Mouse (Mus musculus) neural tube, embryonic 12.5 days (tissue): Measurements from ENCODE around the gene Cacna2d2. TPM values are rescaled to one million over a fixed set of nuclear protein-coding genes. Genes with fewer than 3 reads are reported as not detected.

Experiments
- ATAC-seq: fragments of 200-750 bp; cut with Nextera tagmentation; 2 replicates; pipeline ENCODE4 v1.8.0; 2017; ENCODE audit warnings: low read depth, mild to moderate bottlenecking, moderate TSS enrichment, moderate library complexity; ENCODE audit not compliant: low FRiP score
- H3K27ac ChIP-seq: fragments of 300-500 bp; sonication (generic); 2 replicates; pipeline ENCODE4 v1.5.1; 2016
- H3K27me3 ChIP-seq: fragments of 300-500 bp; sonication (generic); replicated peaks from 2 replicates; pipeline ENCODE4 v1.6.1; 2016; ENCODE audit warnings: mild to moderate bottlenecking
- H3K36me3 ChIP-seq: fragments of 300-500 bp; sonication (generic); 2 replicates; pipeline ENCODE4 v1.6.1; 2016; ENCODE audit warnings: mild to moderate bottlenecking
- H3K4me1 ChIP-seq: fragments of 300-500 bp; sonication (generic); 2 replicates; pipeline ENCODE4 v1.6.1; 2016
- H3K4me2 ChIP-seq: fragments of 300-500 bp; sonication (generic); replicated peaks from 2 replicates; pipeline ENCODE4 v1.6.1; 2016; ENCODE audit warnings: mild to moderate bottlenecking
- H3K4me3 ChIP-seq: fragments of 300-500 bp; sonication (generic); 2 replicates; pipeline ENCODE4 v1.5.1; 2016
- H3K9ac ChIP-seq: fragments of 300-500 bp; sonication (generic); 2 replicates; pipeline ENCODE4 v1.6.1; 2016; ENCODE audit warnings: mild to moderate bottlenecking
- H3K9me3 ChIP-seq: fragments of 300-500 bp; sonication (generic); 2 replicates; pipeline ENCODE4 v1.6.1; 2016; ENCODE audit warnings: mild to moderate bottlenecking
- WGBS: fragments of 180-500 bp; shearing (Covaris S2); methylation state at CpG from one replicate; pipeline ENCODE4 v1.1.7; 2016; 5-methylcytosine and 5-hydroxymethylcytosine counted together
- polyA plus RNA-seq: library from polyadenylated mRNA; unstranded; fragments of >200 nt; fragmentation: Nextera tagmentation; extraction: Ambion mirVana; gene quantifications from 2 replicates; pipeline ENCODE4 v1.2.1, GENCODE M21; 2016

Cacna2d2 gene
- polyA plus RNA-seq, 1 experiment from 2014 or later, result 5.4 TPM

GRCm38 (mm10) chr9:107443324-107443723 is 43.9 kb downstream of the Cacna2d2 start:
- WGBS, result 63% methylated on average over 12 of the region's 12 CpGs
- H3K9ac ChIP-seq, result no peak overlapping the region
- peaks cover 38% of the 10 kb centered on the region for H3K4me1 ChIP-seq
- H3K27me3 ChIP-seq, result no peaks in the 10 kb centered on the region
- no peak for ATAC-seq
- H3K27ac ChIP-seq, result no peak overlapping the region; the same call in 1 of the 2 replicates
- no peaks in the 10 kb centered on the region for H3K9me3 ChIP-seq
- H3K4me3 ChIP-seq, result no peak overlapping the region
- H3K36me3 ChIP-seq, result no peaks in the 10 kb centered on the region
- peak overlapping the region; percentile 16; the same call in 1 of the 2 replicates for H3K4me2 ChIP-seq

GRCm38 (mm10) chr9:107445011-107445471 is 45.6 kb downstream of the Cacna2d2 start:
- Histone ChIP-seq H3K27me3 (no peaks in the 10 kb centered on the region), H3K27ac (0 out of 2 replicates have a peak overlapping the region, but pooled peaks have one; percentile 53), H3K4me1 (peaks cover 43% of the 10 kb centered on the region), H3K4me2 (peak overlapping the region; percentile 20; the same call in 1 of the 2 replicates), H3K9ac (no peak overlapping the region), H3K36me3 (no peaks in the 10 kb centered on the region), H3K4me3 (no peak overlapping the region), H3K9me3 (no peaks in the 10 kb centered on the region)
- peak; percentile 59 for ATAC-seq
- whole genome bisulfite sequencing, result 7% methylated on average over 4 of the region's 6 CpGs

- H3K4me1 ChIP-seq, result peaks cover 59% of the 10 kb centered on the region
- H3K27ac ChIP-seq, result no peak overlapping the region
- H3K9me3 ChIP-seq, result no peaks in the 10 kb centered on the region
- H3K4me2 ChIP-seq, result no peak overlapping the region
- no peaks in the 10 kb centered on the region for H3K27me3 ChIP-seq
- H3K9ac ChIP-seq, result no peak overlapping the region
- ATAC-seq, result no peak
- H3K36me3 ChIP-seq, result no peaks in the 10 kb centered on the region
- WGBS, result 58% methylated on average over 22 of the region's 22 CpGs
- H3K4me3 ChIP-seq, result no peak overlapping the region
These were observed 49.5 kb downstream of the Cacna2d2 start for GRCm38 (mm10) chr9:107448805-107449517.

- Histone ChIP-seq H3K9ac (0 out of 2 replicates have a peak overlapping the region, but pooled peaks have one; percentile 26), H3K27ac (peak overlapping the region; percentile 13; the same call in 1 of the 2 replicates), H3K4me3 (no peak overlapping the region), H3K36me3 (no peaks in the 10 kb centered on the region), H3K27me3 (no peaks in the 10 kb centered on the region), H3K4me1 (peaks cover 38% of the 10 kb centered on the region), H3K9me3 (no peaks in the 10 kb centered on the region), H3K4me2 (no peak overlapping the region)
- ATAC-seq, result peak; percentile 39; the same call in 1 of the 2 replicates
- WGBS, result 33% methylated on average over 8 of the region's 8 CpGs
These were observed 52.0 kb downstream of the Cacna2d2 start for GRCm38 (mm10) chr9:107451400-107451799.

- Histone ChIP-seq H3K27ac (peak overlapping the region; percentile 27), H3K9ac (0 out of 2 replicates have a peak overlapping the region, but pooled peaks have one; percentile 26), H3K4me1 (peaks cover 38% of the 10 kb centered on the region), H3K4me3 (no peak overlapping the region), H3K4me2 (no peak overlapping the region), H3K36me3 (no peaks in the 10 kb centered on the region), H3K27me3 (0 out of 2 replicates have a peak, but pooled peaks cover under 1% of the 10 kb centered on the region), H3K9me3 (no peaks in the 10 kb centered on the region)
- WGBS, result 30% methylated on average over 11 of the region's 11 CpGs
- ATAC-seq, result peak; percentile 56
These were observed 52.6 kb downstream of the Cacna2d2 start for GRCm38 (mm10) chr9:107451891-107452521.

- no peaks in the 10 kb centered on the region for H3K9me3 ChIP-seq
- no peak for ATAC-seq
- H3K36me3 ChIP-seq, result no peaks in the 10 kb centered on the region
- H3K4me3 ChIP-seq, result no peak overlapping the region
- H3K27ac ChIP-seq, result 0 out of 2 replicates have a peak overlapping the region, but pooled peaks have one; percentile 27
- H3K9ac ChIP-seq, result no peak overlapping the region
- 25% methylated on average over 4 of the region's 4 CpGs for WGBS
- no peak overlapping the region for H3K4me2 ChIP-seq
- H3K4me1 ChIP-seq, result peaks cover 35% of the 10 kb centered on the region
- H3K27me3 ChIP-seq, result 0 out of 2 replicates have a peak, but pooled peaks cover 2% of the 10 kb centered on the region
These were observed 53.1 kb downstream of the Cacna2d2 start for GRCm38 (mm10) chr9:107452552-107452951.

- WGBS, result 90% methylated on average over 8 of the region's 8 CpGs
- H3K27ac ChIP-seq, result no peak overlapping the region
- no peak for ATAC-seq
These were observed 53.7 kb downstream of the Cacna2d2 start for GRCm38 (mm10) chr9:107453151-107453550.

GRCm38 (mm10) chr9:107456667-107457066 is 57.3 kb downstream of the Cacna2d2 start:
- 74% methylated on average over 15 of the region's 15 CpGs for WGBS

More at GRCm38 (mm10) chr9:107453151-107453550, 53.7 kb downstream of the Cacna2d2 start:
- H3K27me3 ChIP-seq, result 0 out of 2 replicates have a peak, but pooled peaks cover 2% of the 10 kb centered on the region
- no peaks in the 10 kb centered on the region for H3K36me3 ChIP-seq
- no peak overlapping the region for H3K9ac ChIP-seq
- no peaks in the 10 kb centered on the region for H3K9me3 ChIP-seq
- H3K4me1 ChIP-seq, result peaks cover 35% of the 10 kb centered on the region
- H3K4me3 ChIP-seq, result no peak overlapping the region
- no peak overlapping the region for H3K4me2 ChIP-seq

GRCm38 (mm10) chr9:107462907-107463306 is 63.5 kb downstream of the Cacna2d2 start:
- Histone ChIP-seq H3K36me3 (no peaks in the 10 kb centered on the region), H3K4me3 (no peak overlapping the region), H3K9me3 (no peaks in the 10 kb centered on the region), H3K27ac (no peak overlapping the region), H3K4me2 (no peak overlapping the region), H3K4me1 (peaks cover 9% of the 10 kb centered on the region), H3K9ac (no peak overlapping the region), H3K27me3 (no peaks in the 10 kb centered on the region)
- no peak for ATAC-seq
- 76% methylated on average over 5 of the region's 5 CpGs for WGBS

More at GRCm38 (mm10) chr9:107456667-107457066, 57.3 kb downstream of the Cacna2d2 start:
- no peak for ATAC-seq
- Histone ChIP-seq H3K36me3 (no peaks in the 10 kb centered on the region), H3K27me3 (0 out of 2 replicates have a peak, but pooled peaks cover 2% of the 10 kb centered on the region), H3K9ac (no peak overlapping the region), H3K4me3 (no peak overlapping the region), H3K27ac (no peak overlapping the region), H3K4me1 (peaks cover 14% of the 10 kb centered on the region), H3K4me2 (no peak overlapping the region), H3K9me3 (no peaks in the 10 kb centered on the region)

- Histone ChIP-seq H3K27me3 (no peaks in the 10 kb centered on the region), H3K4me3 (no peak overlapping the region), H3K4me1 (peaks cover 9% of the 10 kb centered on the region), H3K27ac (no peak overlapping the region), H3K36me3 (no peaks in the 10 kb centered on the region), H3K9ac (no peak overlapping the region), H3K4me2 (no peak overlapping the region), H3K9me3 (no peaks in the 10 kb centered on the region)
- WGBS, result 15% methylated on average over 7 of the region's 7 CpGs
- ATAC-seq, result peak; percentile 70; the same call in 1 of the 2 replicates
These were observed 64.1 kb downstream of the Cacna2d2 start for GRCm38 (mm10) chr9:107463509-107463908.

- H3K9me3 ChIP-seq, result no peaks in the 10 kb centered on the region
- H3K27me3 ChIP-seq, result no peaks in the 10 kb centered on the region
- H3K9ac ChIP-seq, result no peak overlapping the region
- ATAC-seq, result no peak
- 43% methylated on average over 9 of the region's 9 CpGs for WGBS
- H3K4me3 ChIP-seq, result no peak overlapping the region
- H3K27ac ChIP-seq, result no peak overlapping the region
- H3K4me1 ChIP-seq, result peaks cover 9% of the 10 kb centered on the region
- no peaks in the 10 kb centered on the region for H3K36me3 ChIP-seq
- no peak overlapping the region for H3K4me2 ChIP-seq
These were observed 64.7 kb downstream of the Cacna2d2 start for GRCm38 (mm10) chr9:107464130-107464529.

GRCm38 (mm10) chr9:107465657-107466056 is 66.2 kb downstream of the Cacna2d2 start:
- Histone ChIP-seq H3K4me3 (no peak overlapping the region), H3K27ac (no peak overlapping the region), H3K36me3 (no peaks in the 10 kb centered on the region), H3K4me2 (no peak overlapping the region), H3K27me3 (0 out of 2 replicates have a peak, but pooled peaks cover 3% of the 10 kb centered on the region), H3K9me3 (no peaks in the 10 kb centered on the region), H3K4me1 (peaks cover 21% of the 10 kb centered on the region), H3K9ac (no peak overlapping the region)
- no peak for ATAC-seq
- WGBS, result 28% methylated on average over 6 of the region's 6 CpGs
